Mouse (Mus musculus) olfactory bulb, adult 2 months (tissue): ENCODE results near the gene Bfar.

Source experiments
- CTCF ChIP-seq: fragments of 200-500 bp; IDR thresholded peaks from 2 replicates; pipeline ENCODE4 v1.5.1; 2012; ENCODE audit warnings: low read depth, mild to moderate bottlenecking, low read length, moderate library complexity; ENCODE audit not compliant: insufficient read depth
- POLR2A ChIP-seq: fragments of 200-500 bp; IDR thresholded peaks from 2 replicates; pipeline ENCODE4 v1.6.1; 2012; ENCODE audit warnings: mild to moderate bottlenecking, low read depth, low read length, moderate library complexity; ENCODE audit not compliant: insufficient read depth

GRCm38 (mm10) chr16:13729428-13729827 is 57.8 kb downstream of the Bfar start:
- no peak for TF ChIP-seq CTCF
- TF ChIP-seq POLR2A: no peak
